Comparison of ENCODE assay signal across 10 mouse cellular contexts in genomic region chr4:117705361-117705760, GRCm38 (mm10). TPM values are rescaled to one million over a fixed set of nuclear protein-coding genes. Genes with fewer than 3 reads are reported as not detected.
DNase-seq lines count a peak whose midpoint lies in the region; ATAC-seq lines count a peak whose summit lies in the region.
"Had no signal": no experiment of that assay in that cellular context is flagged by ENCODE, and none has a peak within 500 bp of the region (broad histone marks: within the 10 kb centered on the region; RNA-seq: fewer than 3 reads in every experiment).

No protein-coding gene starts in this region.

- no peak overlapping the region for H3K4me3 ChIP-seq in heart, embryonic 11.5 days (ENCODE audit: low read depth, low read length)
- H3K4me3 ChIP-seq: embryonic facial prominence, embryonic 12.5 days; liver, embryonic 13.5 days had no signal

- 4% methylated on average over 7 of the region's 7 CpGs for WGBS in heart, embryonic 11.5 days (ENCODE audit: insufficient replicate concordance)

- no peak for ATAC-seq in heart, embryonic 11.5 days (replicated peaks; ENCODE audit: insufficient number of reproducible peaks, low FRiP score, low TSS enrichment)

- no peaks in the 10 kb centered on the region for H3K4me1 ChIP-seq in heart, embryonic 11.5 days (ENCODE audit: control insufficient read depth, insufficient read depth, low read length)
- H3K4me1 ChIP-seq: embryonic facial prominence, embryonic 12.5 days; liver, embryonic 13.5 days had no signal

- H3K9ac ChIP-seq in heart, embryonic 11.5 days (ENCODE audit: low read depth, low read length) = no peak overlapping the region
- H3K9ac ChIP-seq: embryonic facial prominence, embryonic 12.5 days; liver, embryonic 13.5 days had no signal

- peak; percentile 26 for DNase-seq in heart, adult 8-10 months (ENCODE audit: low spot score)
- peak; percentile 41 to 49 for DNase-seq in B cell, adult 2 months
- peak; percentile 64 for DNase-seq in adipocyte (ENCODE audit: low spot score)
- peak; percentile 50 for DNase-seq in embryo, embryonic 9.5 days (ENCODE audit: extremely low spot score)
- DNase-seq in layer of hippocampus, adult 18-20 months (ENCODE audit: low spot score in 2 of 2) = peak; percentile 8 to 74
- peak; percentile 23 for DNase-seq in lung, postnatal 25 days (ENCODE audit: low spot score)
- DNase-seq in thymus, postnatal 4 days = peak; percentile 71
- DNase-seq: liver, embryonic 13.5 days had no signal

- H3K27ac ChIP-seq in heart, embryonic 11.5 days (ENCODE audit: low read depth, low read length) = no peak overlapping the region
- H3K27ac ChIP-seq: embryonic facial prominence, embryonic 12.5 days; liver, embryonic 13.5 days had no signal

- H3K4me2 ChIP-seq in heart, embryonic 11.5 days = no peak overlapping the region
- H3K4me2 ChIP-seq: embryonic facial prominence, embryonic 12.5 days; liver, embryonic 13.5 days had no signal

- H3K9me3 ChIP-seq in heart, embryonic 11.5 days (replicated peaks; ENCODE audit: control insufficient read depth, low read length) = no peaks in the 10 kb centered on the region
- H3K9me3 ChIP-seq: embryonic facial prominence, embryonic 12.5 days; liver, embryonic 13.5 days had no signal

- no peaks in the 10 kb centered on the region for H3K27me3 ChIP-seq in heart, embryonic 11.5 days (ENCODE audit: control insufficient read depth, insufficient read depth, low read length)
- H3K27me3 ChIP-seq: embryonic facial prominence, embryonic 12.5 days; liver, embryonic 13.5 days had no signal

- no peaks in the 10 kb centered on the region for H3K36me3 ChIP-seq in heart, embryonic 11.5 days (ENCODE audit: control insufficient read depth, insufficient read depth, low read length)
- H3K36me3 ChIP-seq: embryonic facial prominence, embryonic 12.5 days; liver, embryonic 13.5 days had no signal

RNA-seq across cellular contexts. Expression of gene Gm12845, which starts 18.9 kb away (rescaled TPM):
- total RNA-seq in heart, adult 8-10 months (2022) = not detected
- not detected in 2 replicates for polyA plus RNA-seq in heart, embryonic 11.5 days (2014; fragmentation: Nextera tagmentation; extraction: Ambion mirVana)
- total RNA-seq in layer of hippocampus, adult 18-20 months (2021) = not detected
- polyA plus RNA-seq: embryonic facial prominence, embryonic 12.5 days; liver, embryonic 13.5 days had no signal

RNA-seq across cellular contexts. Expression of gene Dmap1, which starts 23.3 kb away (rescaled TPM):
- total RNA-seq in heart, adult 8-10 months (2022) = 10 to 100 TPM; 15.9 to 23.7 (median 20.9) TPM
- 51.3 and 53.0 TPM in 2 replicates for polyA plus RNA-seq in heart, embryonic 11.5 days (2014; fragmentation: Nextera tagmentation; extraction: Ambion mirVana)
- total RNA-seq in layer of hippocampus, adult 18-20 months (2021) = 10 to 100 TPM; 37.5 to 38.2 TPM
